Mouse (Mus musculus) B cell, adult 2 months (primary cell): ENCODE measurements around the gene Hectd4.

Experiments used
- DNase-seq, 2 experiments: peaks; one replicate each; pipeline ENCODE4 v3.0.0; 2022

The Hectd4 gene

DNA sequence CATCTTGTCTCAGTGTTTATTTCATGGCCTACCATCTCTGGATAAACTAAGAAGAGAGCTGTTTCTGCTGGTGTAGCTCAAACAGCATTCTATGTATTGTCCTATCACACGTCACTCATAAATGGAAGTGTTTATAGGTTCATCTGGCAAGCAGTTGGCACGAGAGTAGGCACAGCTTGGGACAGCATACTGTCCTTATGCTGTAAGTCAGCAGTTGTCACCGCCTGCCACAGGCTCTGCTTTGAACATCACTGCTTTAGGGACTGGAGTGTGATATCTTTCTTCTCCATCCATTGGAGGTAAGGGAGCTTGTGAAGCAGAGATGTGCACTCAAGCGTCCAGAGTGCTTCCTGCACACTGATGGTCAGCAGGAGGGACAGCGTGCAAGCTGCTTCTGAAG, 19.8 kb downstream of the Hectd4 start:
- no peak for DNase-seq

DNA sequence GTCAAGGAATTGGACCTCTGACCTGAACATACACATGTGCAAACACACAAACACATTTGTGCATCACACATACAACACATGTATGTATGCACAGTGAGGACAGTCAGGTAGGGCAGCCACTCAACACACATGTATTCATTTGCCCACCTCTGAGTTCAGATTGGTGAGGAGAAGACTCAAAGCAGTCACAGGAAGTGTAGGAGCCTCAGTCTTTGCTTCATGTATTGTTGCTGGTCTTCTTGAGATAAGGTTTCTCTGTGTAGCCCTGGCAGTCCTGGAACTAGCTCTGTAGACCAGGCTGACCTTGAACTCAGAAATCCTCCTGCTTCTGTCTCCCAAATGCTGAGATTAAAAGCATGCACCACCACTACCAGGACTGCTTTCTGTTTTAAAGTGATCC, 21.2 kb downstream of the Hectd4 start:
- no peak for DNase-seq

- no peak for DNase-seq
Observed at GRCm38 (mm10) chr5:121242261-121242660, 22.2 kb downstream of the Hectd4 start.

DNA sequence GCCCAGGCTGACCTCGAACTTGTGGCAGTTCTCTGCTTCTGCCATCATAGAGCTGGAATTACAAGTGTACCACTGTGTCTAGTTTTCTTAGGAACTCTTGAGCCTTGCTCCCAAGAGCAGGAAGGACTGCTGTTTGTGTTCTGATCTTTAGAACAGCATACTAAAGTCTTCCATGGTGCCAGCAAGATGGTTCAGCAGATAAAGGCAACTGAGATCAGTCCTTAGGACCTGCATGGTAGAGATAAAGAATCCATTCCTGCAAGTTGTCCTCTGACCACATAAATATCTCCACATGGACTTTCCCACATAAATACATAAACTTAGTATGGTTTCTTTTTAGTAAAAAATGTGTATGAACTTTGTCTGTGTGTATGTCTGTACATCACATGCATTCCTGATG, 22.7 kb downstream of the Hectd4 start:
- DNase-seq, result no peak

DNA sequence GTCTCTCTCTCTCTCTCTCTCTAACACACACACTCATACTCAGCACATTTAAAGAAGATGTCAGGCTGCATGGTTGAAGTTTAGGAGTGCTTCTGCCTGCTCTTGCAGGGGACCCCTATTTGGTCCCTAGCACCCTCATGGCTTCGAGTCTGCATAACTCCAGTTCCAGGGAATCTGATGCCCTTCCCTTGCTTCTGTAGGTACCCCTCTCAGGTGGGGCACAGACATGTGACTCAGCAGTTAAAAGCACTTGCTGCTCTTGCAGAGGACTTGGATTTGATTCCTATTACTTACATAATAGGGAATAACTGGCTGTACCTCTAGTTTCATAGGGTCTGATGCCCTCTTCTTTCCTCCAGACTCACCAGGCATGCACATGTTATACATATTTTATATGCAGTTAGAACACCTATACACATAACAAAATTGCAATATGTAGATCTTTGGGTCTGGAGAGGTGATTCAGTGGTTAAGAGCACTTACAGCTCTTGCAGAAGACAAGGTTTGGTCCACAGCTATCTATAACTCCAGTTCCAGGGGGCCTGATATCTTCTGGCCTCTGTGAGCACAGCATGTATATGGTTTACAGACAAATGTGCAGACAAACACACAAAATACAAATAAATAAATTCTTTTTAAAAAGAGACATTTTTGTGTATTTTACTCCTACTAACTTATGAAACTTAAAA, 23.8 kb downstream of the Hectd4 start:
- DNase-seq, result no peak

- DNase-seq, result no peak
Observed at GRCm38 (mm10) chr5:121244365-121244731, 24.3 kb downstream of the Hectd4 start.

DNA sequence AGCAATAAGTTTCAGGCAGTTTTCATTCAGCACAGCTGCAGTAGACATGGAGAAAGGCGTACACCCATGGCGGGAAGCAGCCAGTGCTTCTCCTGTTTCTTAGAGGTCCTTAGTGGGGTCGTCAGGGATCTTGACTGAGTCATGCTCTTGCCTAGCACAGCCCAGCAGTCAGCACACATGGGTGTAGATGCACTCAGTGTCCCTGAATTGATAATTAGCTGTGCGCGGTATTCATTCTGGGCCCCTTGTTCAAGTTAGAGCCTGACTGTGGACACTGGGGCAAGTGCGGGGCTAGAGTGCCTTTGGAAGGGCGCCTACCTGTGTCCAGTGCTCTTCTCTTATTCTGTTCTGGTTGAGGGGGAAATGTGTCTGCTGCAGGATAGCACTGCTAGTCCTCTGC, 25.2 kb downstream of the Hectd4 start:
- DNase-seq, result no peak

DNA sequence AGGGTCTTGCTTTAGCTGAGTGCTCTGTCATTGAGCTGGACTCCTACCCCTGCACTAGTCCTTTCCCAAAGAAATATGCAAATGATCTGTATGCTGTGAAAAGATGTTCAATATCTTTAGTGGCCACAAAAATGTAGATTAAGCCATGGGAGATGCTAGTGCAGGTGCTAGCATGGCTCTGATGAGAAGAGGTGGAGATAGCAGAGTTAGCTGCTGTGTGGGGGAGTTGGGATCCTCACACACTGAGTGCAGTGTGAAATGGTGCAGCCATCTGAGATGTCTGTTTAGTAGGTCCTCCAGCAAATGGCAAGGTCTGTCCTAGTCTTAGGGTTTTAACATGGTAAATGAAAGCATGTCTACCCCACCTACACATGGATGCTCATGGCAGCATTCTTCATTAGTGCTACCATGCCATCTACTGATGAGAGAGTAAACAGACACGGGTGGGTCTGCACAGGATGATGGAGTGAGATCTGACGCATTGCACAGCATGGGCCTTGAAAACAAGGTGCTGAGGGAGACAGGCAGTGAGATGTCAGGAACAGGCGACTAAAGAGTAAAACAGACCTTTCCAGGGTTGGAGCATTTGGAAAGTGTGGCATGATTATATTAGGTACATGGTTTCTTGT, 28.9 kb downstream of the Hectd4 start:
- DNase-seq, result no peak

DNA sequence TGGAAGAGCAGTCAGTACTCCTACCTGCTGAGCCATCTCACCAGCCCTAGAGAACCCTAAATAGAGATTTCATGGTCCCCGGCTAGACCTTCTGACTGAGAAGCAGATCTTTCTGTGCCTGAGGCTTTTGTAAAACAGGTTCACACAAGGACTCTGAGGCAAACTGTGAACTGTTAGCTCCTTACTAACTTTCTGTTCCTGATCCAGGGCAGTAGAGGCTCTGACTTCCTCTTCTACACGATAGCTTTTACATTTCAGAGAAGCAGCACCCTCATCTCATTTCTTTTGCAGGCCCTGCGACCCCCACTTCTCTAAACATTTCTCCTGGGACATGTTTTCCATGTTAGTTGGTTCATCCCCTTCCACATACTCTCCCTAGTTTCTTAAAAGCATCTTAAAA, 29.7 kb downstream of the Hectd4 start:
- DNase-seq, result no peak

DNA sequence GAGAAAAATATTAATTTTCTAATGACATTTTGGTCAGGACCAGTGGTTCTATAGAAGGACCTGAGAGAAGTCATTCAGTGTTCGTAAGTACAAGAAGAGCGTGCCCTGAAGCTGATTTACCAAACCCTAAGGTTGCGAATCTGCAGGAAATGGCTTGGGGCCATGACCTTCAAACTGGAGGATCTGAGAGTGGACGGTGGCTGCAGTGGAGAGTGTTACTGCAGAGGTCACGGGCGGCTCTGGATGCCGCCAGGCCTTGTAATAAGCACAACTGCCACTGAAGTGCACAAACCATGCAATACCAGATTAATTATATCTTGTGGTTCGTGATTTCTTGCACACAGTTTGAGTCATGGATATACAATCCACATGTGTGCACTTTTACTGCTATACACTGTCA, 31.8 kb downstream of the Hectd4 start:
- no peak for DNase-seq

DNA sequence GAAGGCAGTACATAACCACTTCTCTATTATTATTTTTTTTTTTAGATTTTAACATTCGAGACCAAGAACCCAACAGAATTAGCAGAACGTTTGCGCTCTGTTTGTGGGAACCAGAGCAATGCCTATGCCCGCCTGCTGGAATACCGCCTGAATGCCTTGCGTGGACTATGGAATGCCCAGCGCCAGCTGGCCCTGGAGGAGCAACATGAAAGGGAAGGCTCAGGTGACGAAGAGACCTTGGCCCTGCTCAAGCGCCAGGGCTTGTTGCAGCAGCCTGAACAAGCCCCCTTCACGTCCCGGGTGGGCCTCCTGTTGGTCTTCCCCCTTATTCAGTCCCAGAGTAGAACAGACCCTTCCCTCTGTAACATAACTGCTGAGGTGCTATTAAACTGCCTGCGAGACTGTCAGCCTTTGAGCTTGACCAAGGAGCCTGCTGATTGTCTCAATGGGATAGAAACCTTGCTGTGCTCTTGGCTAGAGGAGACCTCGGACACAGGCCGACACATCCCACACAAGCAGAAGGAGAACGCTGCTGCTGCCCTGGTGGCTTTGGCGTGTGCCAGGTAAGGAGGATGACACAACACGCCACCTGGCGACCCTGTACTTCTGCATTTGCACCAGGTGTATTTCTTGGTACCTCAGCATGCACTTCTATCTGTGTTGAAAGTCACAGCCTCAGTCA, 33.9 kb downstream of the Hectd4 start:
- DNase-seq, result no peak

- no peak for DNase-seq
Observed at GRCm38 (mm10) chr5:121254977-121255376, 35.0 kb downstream of the Hectd4 start.

GRCm38 (mm10) chr5:121261806-121262205, 41.8 kb downstream of the Hectd4 start:
- no peak for DNase-seq

DNA sequence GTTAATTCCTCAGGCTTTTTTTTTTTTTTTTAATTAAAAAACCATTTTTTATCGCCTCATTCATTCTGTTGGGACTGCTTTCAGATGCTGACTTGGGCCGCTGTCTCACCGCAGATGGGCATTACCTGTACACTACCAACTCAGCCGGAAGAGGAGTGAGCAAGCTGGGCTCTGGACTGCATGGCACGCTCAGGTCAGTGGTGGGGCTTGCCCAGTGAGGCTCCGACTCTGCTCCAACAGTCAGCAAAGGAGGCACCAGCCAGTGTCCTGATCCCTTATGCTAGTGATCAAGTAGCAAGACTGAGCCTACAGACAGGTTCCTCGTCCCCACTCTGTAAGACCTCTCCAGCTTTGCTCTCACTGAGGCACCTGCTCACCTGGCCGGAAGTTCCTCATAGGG, 42.4 kb downstream of the Hectd4 start:
- DNase-seq, result no peak

GRCm38 (mm10) chr5:121264593-121264992, 44.6 kb downstream of the Hectd4 start:
- no peak for DNase-seq

DNA sequence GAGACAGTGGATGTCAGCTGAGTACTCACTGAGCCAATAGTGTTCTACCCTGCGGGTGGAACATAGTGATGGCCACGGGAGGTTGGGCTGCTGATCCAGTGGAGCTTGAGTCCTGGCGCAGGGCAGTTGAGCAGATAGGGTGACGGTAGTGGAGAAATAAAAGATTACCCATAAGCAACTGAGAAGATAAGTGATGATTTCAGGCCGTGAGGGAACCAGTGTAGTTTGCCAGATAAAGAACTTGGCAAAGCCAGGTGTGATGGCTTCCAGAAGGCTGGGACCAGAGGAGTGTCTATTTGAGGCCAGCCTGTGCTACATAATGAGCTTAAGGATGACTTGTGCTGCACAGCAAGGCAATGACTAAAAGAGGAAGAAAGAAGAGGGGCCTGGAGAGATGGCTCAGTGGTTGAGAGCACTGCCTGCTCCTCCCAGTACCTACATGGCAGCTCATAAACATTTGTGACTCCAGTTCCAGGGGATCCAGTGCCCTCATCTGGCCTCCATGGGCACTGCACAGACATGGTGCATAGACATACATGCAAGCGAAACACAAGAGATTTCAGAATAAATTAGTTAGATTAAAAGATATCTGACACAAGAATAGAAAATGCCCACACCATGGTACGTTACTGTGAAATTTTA, 46.8 kb downstream of the Hectd4 start:
- DNase-seq, result peak; percentile 46 to 55

DNA sequence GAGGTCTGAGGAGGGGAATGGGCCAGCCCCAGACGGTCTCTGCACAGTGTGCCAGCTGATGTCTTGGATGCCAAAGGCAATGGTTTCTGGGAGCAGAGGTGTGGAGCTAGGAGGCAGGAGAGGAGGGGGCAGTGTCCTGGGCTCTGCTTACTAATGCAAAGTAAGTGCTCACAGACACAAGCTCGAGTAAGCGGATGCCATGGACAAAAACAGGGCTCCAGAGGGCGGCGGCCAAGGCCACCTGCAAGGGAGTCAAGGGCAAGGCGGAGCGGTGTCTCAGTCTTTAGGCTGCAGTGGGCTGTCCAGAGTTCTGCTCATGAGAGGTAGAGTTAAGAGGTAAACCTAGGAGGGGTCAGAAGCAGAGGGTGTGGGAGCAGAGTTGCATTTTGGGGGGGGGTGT, 51.0 kb downstream of the Hectd4 start:
- no peak for DNase-seq

DNA sequence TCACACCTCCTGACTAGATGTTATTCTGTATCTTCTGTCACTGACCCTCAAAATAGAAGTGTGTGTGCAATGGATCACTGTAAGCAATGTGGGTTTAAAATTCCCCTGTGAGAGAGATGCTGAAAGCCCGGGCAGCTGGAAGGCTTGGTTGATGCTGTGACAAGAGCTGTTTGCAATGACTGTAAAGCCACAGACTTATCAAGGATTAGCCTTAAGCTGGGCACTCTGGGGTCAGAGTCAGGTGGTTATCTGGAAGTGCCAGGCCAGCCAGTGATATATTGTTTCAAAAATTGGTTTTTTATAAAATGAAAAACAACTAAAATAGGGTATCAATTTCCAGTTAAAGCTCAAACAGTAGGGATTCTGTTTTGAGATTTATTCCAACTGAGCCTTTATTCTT, 56.8 kb downstream of the Hectd4 start:
- DNase-seq, result no peak

- no peak for DNase-seq
Observed at GRCm38 (mm10) chr5:121280456-121280855, 60.4 kb downstream of the Hectd4 start.

GRCm38 (mm10) chr5:121283051-121283450, 63.0 kb downstream of the Hectd4 start:
- DNase-seq, result no peak

- no peak for DNase-seq
Observed at GRCm38 (mm10) chr5:121284816-121285215, 64.8 kb downstream of the Hectd4 start.

GRCm38 (mm10) chr5:121287213-121287612, 67.2 kb downstream of the Hectd4 start:
- DNase-seq, result no peak

DNA sequence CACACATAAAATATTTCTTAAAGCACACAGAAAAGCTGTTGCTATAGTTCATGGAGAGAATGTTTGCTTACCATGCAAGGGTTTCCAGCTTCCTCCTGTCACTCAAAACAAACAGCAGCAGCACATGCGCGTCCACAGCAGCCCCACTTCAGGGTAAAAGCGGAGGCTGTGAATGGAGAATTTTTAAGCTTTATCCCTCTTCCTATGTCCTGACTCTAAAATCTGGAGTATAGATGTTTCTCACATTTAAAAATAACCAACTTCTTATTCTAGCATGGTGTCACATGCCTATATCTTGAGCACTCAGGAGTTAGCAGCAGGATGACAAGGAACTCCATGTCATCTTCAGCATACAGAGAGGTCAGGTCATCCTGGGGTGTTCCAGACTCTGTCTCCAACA, 70.3 kb downstream of the Hectd4 start:
- DNase-seq, result no peak
